Mouse (Mus musculus) gastrocnemius, adult 8-10 months (tissue): ENCODE results near the gene Pafah2. TPM values are rescaled to one million over a fixed set of nuclear protein-coding genes. Genes with fewer than 3 reads are reported as not detected.

Experiments used
- DNase-seq, 2 experiments: peaks; one replicate each; pipeline ENCODE4 v3.0.0; 2022; ENCODE audit warnings: low spot score in 2 of 2
- total RNA-seq, 4 experiments: library from RNA; stranded (reverse); gene quantifications; 2 replicates each; pipeline ENCODE4 v1.2.4; 2022

Gene Pafah2
- total RNA-seq, 4 experiments from 2014 or later, result 2.2 to 2.8 (median 2.5) TPM

DNA sequence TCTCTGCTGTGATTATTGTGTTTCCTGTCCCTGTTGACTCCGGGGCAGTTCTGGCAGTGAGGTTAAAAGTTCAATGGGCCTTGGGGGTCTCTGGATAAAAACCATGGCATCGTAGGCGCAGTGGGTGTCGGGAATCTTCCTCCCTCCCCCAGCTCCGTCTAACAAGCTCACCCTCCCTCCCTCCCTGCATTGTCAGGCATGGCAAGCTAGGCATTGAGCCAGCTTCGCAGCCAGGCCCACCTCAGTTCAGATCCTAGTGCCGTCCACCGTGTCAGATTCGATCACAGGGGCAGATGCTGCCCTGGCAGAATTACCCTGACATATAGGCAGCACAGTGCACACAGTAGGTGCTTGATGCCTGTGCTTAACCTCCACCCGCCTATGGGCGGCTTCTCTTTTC, 25.9 kb downstream of the Pafah2 start:
- no peak for DNase-seq

GRCm38 (mm10) chr4:134423949-134424348, 27.8 kb downstream of the Pafah2 start:
- no peak for DNase-seq

DNA sequence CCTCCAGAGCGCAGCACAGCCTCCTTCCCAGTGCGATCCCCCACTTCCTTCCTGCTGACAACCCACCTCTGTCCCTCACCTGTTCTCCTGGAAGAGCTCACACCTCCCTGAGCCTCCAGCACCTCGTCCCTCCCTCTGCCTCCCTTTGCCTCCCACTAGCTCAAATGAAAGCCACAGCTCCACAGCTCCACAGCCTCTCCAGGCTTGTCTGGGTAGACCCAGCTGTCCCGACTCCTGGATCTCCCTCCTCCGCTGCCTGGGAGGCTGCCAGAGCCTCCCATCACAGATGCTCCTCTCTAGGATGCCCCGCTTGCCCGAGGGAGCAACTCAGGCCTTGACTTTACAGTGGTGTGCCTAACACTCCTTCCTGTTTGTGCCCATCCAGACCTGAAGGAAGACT, 29.0 kb downstream of the Pafah2 start:
- no peak for DNase-seq

DNA sequence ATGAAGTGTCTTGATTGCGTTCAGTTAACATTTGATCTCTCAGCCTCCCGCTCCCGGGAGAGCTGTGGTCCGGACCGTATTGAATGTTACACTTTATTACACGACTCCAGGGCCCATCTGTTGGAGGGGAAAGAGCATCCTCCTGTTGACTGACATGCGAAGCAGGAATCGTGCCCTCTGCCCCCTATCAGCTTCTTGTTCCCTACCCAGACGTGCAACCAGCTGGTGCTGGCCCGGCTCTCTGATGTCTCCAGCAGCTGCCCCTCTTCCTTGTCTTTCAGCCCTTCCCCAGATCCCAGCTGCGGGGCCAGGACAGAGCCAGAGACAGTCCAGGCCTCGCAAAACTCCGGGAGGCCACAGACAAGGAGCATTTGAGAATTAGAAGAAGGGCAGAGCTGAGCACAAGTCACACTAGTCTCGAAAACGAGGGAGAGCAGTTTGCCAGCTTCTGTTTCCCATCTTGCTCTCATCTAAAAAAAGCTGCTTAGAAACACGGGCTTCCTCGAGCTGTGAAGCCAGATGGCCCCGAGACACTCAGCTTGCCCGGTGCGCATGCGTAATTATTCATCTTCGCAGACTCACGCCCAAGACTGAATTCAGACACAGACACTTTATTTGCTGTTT, 34.4 kb downstream of the Pafah2 start:
- DNase-seq, result peak in 1 of 2 experiments; percentile 11

DNA sequence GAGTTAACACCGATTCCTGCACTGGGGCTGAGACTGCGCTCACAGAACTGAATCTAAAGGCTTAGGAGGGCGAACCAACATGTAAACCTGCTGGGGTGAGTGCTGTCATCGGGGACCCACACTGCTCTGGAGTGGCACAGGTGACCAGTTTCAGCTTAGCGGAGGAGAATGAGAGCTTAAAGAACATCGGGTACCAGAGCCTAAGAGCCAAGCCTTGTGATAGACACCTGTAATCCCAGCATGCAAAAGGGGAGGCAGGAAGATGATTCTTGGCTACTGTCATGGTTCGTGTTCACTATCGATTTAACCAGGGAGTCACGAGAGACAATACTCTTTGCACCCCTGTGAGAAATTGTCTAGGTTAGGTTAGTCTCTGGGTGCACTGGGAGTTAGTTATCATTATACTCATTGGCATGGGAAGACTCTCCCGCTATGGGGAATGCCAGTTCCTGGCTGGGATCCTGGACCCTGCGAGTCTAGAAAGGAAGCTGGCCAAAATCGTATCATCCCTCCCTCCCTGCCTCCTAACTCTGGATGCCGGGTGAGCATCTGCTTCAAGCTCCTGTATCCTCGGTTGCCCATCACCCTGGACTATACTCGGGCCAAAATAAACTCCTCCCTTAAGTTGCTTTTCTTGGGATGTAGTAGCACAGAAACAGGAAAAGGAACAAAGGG, 36.7 kb downstream of the Pafah2 start:
- DNase-seq, result no peak

- DNase-seq, result no peak
These were observed 40.1 kb downstream of the Pafah2 start for GRCm38 (mm10) chr4:134436185-134436584.

- no peak for DNase-seq
These were observed 40.5 kb downstream of the Pafah2 start for GRCm38 (mm10) chr4:134436659-134437058.

GRCm38 (mm10) chr4:134439119-134439518, 43.0 kb downstream of the Pafah2 start:
- DNase-seq, result no peak

DNA sequence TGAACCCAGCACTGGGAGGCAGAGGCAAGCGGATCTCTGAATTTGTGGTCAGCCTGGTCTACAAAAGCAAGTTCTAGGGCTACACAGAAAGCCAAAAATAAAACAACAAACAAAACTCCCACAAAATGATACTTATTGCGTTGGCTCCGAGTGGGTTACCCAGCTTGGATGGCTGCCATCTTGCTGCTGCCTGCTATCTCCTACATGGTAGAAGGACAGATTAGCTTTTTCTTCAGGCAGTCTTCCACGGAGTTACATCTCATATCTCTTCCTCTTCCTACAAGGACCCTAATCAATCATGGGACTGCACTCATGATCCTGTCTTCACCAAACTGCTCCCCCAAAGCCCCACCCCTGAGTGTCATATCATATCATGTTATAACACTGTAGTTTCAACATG, 43.8 kb downstream of the Pafah2 start:
- DNase-seq, result no peak

GRCm38 (mm10) chr4:134442216-134442615, 46.1 kb downstream of the Pafah2 start:
- DNase-seq, result no peak

- DNase-seq, result no peak
These were observed 47.5 kb downstream of the Pafah2 start for GRCm38 (mm10) chr4:134443589-134443988.

DNA sequence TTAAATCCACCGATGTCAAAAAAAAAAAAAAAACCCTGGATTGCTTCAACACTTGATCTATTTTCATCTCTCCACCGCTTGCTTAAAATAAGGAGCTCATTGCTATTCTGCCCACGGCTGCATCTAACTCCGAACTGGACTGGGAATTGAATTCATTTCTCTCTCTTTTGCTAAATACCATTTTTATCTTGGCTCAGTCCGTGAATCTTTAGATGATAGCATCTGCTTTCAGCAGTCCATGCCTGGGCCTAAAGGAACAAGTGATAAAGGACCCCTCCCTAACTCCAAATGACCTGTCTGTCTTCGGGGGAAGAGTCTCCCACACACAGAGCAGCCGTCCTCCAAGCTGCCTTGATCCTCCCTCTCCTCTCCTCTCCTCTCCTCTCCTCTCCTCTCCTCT, 48.8 kb downstream of the Pafah2 start:
- DNase-seq, result no peak

DNA sequence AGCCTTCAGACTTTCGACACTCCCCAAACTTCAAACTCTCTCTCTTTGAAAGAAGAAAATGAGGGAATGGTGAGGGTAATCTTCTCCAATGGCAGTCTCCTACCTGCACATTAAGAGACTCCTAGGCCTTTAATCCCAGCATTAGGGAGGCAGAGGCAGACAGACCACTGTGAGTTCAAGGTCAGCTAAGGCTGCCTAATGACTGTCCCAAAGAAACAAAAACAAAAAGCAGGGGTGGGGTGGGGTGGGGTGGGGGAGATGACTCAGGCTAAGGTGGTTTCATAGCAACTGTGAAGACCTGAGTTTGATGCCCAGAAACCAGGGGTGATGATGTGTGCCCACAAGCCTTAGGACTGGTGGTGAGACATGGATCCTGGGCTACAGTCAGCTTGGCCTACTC, 49.4 kb downstream of the Pafah2 start:
- no peak for DNase-seq

GRCm38 (mm10) chr4:134447966-134448365, 51.8 kb downstream of the Pafah2 start:
- no peak for DNase-seq

DNA sequence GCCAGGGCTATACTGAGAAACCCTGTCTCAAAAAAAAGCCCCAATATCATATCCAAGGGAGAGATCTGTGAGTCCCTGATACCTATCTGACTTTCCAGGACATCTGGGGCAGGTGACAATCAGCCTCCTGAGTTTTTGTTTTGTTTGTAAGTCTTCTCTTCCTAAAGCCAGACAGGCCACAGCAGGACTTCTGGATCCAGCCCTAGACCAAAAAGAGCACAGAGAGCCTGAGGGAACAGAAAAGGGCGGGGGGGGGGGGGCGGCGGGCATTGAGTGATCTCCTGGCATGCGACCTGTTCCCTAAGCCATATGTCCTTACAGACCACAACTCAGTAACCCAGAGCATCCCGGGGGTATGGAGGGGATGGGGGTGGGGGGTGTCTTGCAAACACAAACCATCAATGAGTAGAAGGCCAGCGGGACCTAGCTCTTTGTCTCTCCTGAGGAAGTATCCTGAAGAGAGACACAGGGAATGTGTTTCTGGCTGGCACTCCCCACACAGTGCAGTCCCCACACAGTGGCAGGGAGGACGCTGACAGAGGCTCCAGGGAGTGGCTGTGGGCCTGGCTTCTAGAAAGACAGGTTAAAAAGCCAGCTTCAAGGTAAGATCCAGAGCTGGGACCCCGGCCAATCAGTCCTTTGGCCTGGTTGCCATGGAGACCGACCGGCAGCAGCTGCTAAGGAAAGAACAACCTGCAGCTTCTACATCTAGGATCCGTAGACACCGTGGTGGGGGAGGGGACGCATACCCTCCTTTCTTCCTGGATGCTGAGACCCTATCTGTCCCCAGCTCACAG, 53.7 kb downstream of the Pafah2 start:
- no peak for DNase-seq

DNA sequence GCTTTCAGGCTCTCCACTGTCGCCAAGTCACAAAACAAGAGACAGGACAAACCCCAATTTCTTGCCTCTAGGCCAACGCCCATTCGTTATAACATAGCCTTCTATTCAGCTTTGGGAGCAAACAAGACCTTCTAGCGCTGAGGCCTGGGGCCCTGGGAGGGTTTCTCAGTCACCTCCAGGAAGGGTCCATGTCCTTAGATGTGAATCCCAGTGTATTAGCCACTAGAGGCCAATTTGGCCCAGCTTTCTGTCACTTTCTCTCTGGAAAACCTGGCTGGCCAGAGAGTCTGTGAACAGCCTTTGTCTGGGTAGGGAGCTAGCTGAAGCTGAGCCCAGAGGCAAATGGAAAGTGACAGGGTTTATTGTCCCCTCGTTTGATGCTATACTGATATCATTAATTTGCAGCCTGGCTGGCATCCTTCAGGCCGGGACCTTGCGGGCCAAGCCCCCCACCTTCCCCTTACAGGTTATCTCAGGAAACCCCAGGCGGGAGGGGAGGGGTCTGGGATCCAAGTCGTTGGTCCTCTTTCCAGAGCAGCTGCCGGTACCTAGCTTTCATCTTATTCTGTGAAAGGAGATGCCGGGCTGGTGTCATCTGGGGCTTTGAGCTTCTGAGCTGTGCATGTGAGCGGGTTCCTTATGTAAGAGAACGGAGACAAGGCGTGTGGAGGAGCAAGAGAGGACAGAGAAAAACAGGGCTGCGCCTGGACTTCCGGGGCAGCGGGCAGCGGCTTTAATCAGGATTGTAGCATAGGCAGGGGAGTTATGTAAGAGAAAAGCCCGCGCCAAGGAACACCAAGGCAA, 54.5 kb downstream of the Pafah2 start:
- no peak for DNase-seq

DNA sequence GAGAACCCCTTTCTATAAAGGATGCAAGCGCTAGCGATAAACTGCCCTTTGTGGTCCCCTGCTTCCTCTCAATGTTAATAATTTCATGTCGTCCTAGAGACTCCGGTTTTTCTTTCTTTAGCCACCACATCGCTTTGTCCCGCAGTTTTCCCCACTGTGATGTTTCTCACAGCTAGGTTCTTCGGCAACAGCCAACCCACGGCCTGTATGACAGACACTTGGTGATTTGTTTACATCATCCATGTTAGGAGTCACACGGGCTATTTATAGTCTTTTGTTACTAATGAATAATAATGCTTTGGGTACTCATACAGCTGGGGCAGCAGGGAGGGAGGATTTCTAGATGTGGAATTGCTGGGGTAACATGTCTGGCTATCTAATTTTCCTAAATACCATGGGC, 55.4 kb downstream of the Pafah2 start:
- no peak for DNase-seq

GRCm38 (mm10) chr4:134453619-134454400, 57.7 kb downstream of the Pafah2 start:
- no peak for DNase-seq

DNA sequence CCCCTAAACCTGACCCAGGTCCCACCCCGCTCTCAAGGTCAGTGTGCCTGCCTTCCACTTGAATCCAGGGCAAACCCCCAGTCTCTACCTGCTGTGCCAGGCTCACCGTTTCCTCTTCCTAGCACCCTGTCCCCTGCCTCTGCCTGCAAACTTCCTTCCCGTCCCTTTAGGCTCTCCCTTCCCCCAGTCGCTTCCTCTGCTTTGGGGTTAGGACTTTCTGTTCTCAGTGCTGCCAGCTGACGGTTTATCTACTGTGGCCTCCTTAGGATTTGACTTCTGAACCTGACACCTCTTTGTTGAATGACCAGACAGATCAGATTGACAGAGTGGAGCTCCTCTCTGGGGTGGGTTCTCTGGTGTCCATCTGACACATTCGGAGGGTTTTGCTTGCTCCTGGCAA, 59.2 kb downstream of the Pafah2 start:
- DNase-seq, result no peak

GRCm38 (mm10) chr4:134457130-134457825, 61.2 kb downstream of the Pafah2 start:
- no peak for DNase-seq
